Mouse (Mus musculus) liver, embryonic 16.5 days (tissue): ENCODE measurements around the gene E130311K13Rik. TPM values are rescaled to one million over a fixed set of nuclear protein-coding genes. Genes with fewer than 3 reads are reported as not detected.

Experiments used
- ATAC-seq: fragments of 200-750 bp; cut with Nextera tagmentation; 2 replicates; pipeline ENCODE4 v1.8.0; 2017; ENCODE audit warnings: low read depth, mild to moderate bottlenecking, moderate number of reproducible peaks, moderate library complexity
- H3K27ac ChIP-seq: fragments of 300-500 bp; sonication (generic); 2 replicates; pipeline ENCODE4 v1.5.1; 2014; ENCODE audit warnings: mild to moderate bottlenecking, low read length
- H3K27me3 ChIP-seq: fragments of 300-500 bp; sonication (generic); 2 replicates; pipeline ENCODE4 v1.6.1; 2014; ENCODE audit warnings: low read depth, low read length, mixed read lengths; ENCODE audit not compliant: control insufficient read depth, insufficient read depth
- H3K36me3 ChIP-seq: fragments of 300-500 bp; sonication (generic); 2 replicates; pipeline ENCODE4 v1.6.1; 2014; ENCODE audit warnings: mild to moderate bottlenecking; ENCODE audit not compliant: control insufficient read depth, insufficient read depth
- H3K4me1 ChIP-seq: fragments of 300-500 bp; sonication (generic); 2 replicates; pipeline ENCODE4 v1.6.1; 2014; ENCODE audit warnings: low read depth, low read length, mixed read lengths; ENCODE audit not compliant: control insufficient read depth
- H3K4me2 ChIP-seq: fragments of 300-500 bp; sonication (generic); 2 replicates; pipeline ENCODE4 v1.6.1; 2014; ENCODE audit warnings: low read depth, low read length, mixed read lengths
- H3K4me3 ChIP-seq: fragments of 300-500 bp; sonication (generic); 2 replicates; pipeline ENCODE4 v1.5.1; 2014; ENCODE audit warnings: low read depth, mild to moderate bottlenecking, low read length
- H3K9ac ChIP-seq: fragments of 300-500 bp; sonication (generic); 2 replicates; pipeline ENCODE4 v1.6.1; 2014; ENCODE audit warnings: low read depth, low read length
- H3K9me3 ChIP-seq: fragments of 300-500 bp; sonication (generic); replicated peaks from 2 replicates; pipeline ENCODE4 v1.6.1; 2016; ENCODE audit warnings: low read length; ENCODE audit not compliant: control insufficient read depth
- WGBS: fragments of 180-500 bp; shearing (Covaris S2); extraction: QIAGEN DNeasy Blood & Tissue Kit; methylation state at CpG from one replicate; pipeline ENCODE4 v1.1.7; 2014; ENCODE audit not compliant: insufficient replicate concordance; 5-methylcytosine and 5-hydroxymethylcytosine counted together
- polyA plus RNA-seq: library from polyadenylated mRNA; unstranded; fragments of >200 nt; fragmentation: Nextera tagmentation; extraction: Ambion mirVana; gene quantifications from 2 replicates; pipeline ENCODE4 v1.2.1, GENCODE M21; 2015

Gene E130311K13Rik
- polyA plus RNA-seq, 1 experiment from 2014 or later: 1.9 TPM

DNA sequence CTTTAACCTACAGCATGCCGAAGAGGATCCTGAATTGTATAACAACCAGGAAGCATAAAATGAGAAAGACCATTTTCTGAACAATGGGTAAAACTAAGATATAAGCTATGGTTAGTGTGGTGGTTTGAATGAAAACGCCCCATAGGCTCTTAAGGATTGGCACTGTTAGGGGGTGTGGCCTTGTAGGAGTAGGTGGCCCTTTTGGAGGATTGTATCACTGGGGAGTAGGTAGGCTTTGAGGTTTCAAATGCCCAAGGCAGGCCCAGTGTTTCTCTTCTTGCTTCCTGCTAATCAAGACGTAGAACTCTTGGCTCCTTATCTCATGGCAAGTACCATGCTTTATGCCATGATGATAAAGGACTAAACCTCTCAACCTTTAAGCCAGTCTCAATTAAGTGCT lies 20.6 kb upstream of the E130311K13Rik start:
- H3K4me1 ChIP-seq: no peaks in the 10 kb centered on the region
- H3K9me3 ChIP-seq: no peaks in the 10 kb centered on the region
- no peak for ATAC-seq
- WGBS: 53% methylated on average over 3 of the region's 3 CpGs
- H3K4me2 ChIP-seq: no peak overlapping the region
- H3K27ac ChIP-seq: no peak overlapping the region
- no peaks in the 10 kb centered on the region for H3K27me3 ChIP-seq
- no peaks in the 10 kb centered on the region for H3K36me3 ChIP-seq
- no peak overlapping the region for H3K9ac ChIP-seq
- no peak overlapping the region for H3K4me3 ChIP-seq

DNA sequence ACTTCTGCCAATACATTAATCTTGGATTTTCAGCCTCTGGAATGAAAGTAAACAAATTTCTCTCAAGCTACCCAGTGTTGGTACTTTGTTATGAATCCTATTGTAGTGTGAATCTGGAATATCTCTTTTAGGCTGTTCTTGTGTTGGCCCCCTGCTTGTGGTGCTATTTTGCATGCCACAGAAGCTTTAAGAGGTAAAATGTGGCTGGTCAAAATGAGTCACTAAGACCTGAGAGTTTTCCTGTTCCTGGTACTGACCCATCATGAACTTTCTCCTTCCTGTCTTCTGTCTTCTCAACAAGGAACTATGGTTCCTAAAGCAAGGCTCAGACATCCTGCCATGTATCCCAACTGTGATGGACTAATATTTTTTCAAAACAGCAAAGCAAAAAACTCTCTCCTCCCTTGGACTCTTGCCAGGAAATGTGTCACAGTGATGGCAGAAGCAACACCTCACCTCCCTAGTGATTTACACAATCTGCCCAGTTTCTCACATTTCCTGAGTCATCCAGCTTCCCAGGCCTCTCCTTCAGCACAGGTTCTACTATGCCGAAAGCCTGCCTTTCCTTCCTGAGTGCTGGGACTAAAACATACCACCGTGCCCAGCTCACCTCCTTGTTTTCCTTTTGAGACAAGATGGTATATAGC lies 12.1 kb upstream of the E130311K13Rik start:
- 62% methylated on average over 2 of the region's 2 CpGs for WGBS
- Histone ChIP-seq H3K9ac (no peak overlapping the region), H3K4me2 (no peak overlapping the region), H3K4me3 (no peak overlapping the region), H3K9me3 (no peaks in the 10 kb centered on the region), H3K27ac (no peak overlapping the region), H3K27me3 (no peaks in the 10 kb centered on the region), H3K4me1 (no peaks in the 10 kb centered on the region), H3K36me3 (no peaks in the 10 kb centered on the region)
- no peak for ATAC-seq

DNA sequence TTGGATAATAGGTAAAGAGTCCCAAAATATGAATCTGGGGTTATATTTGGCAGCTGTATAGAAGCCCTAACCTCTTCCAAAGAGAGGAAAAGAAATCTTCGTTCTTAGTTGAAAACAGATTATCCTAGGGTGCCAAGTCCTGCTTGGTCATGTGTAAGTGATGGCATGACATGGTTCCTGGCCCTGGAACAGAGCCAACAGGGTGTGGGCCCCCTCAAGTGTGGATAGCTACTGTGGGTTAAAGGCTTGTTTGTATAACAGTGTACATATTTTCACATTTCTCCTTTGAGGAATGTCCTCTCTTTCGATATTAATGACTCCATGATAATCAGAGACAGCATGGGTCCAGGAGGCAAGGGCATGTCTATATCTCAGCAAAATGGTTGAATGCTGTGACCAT lies 9.7 kb upstream of the E130311K13Rik start:
- H3K27ac ChIP-seq: no peak overlapping the region
- no peak overlapping the region for H3K4me3 ChIP-seq
- ATAC-seq: no peak
- no peaks in the 10 kb centered on the region for H3K27me3 ChIP-seq
- no peaks in the 10 kb centered on the region for H3K4me1 ChIP-seq
- no peak overlapping the region for H3K4me2 ChIP-seq
- H3K36me3 ChIP-seq: no peaks in the 10 kb centered on the region
- H3K9me3 ChIP-seq: no peaks in the 10 kb centered on the region
- no peak overlapping the region for H3K9ac ChIP-seq
- 73% methylated on average over 2 of the region's 2 CpGs for WGBS

DNA sequence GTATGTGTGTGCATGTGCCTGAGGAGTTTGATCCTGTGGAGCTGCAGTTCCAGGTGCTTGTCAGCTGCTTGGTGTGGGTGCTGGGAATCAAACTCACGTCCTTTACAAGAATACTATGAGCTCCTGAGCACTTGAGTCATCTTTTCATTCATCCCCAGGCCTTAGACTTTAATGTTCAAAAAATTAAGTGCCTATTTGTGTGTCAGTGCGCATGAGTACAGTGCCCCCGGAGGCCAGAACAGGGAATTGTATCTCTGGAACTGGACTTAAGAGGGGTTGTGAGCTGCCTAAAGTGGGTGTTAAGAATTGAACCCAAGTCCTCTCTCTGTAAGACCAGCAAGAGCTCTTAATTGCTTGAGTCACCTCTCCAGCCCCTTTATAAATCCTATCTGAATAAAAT lies 9.6 kb downstream of the E130311K13Rik start:
- H3K9me3 ChIP-seq: no peaks in the 10 kb centered on the region
- ATAC-seq: no peak
- WGBS: 53% methylated on average over 3 of the region's 3 CpGs
- no peak overlapping the region for H3K27ac ChIP-seq
- H3K27me3 ChIP-seq: no peaks in the 10 kb centered on the region
- no peak overlapping the region for H3K4me2 ChIP-seq
- H3K9ac ChIP-seq: no peak overlapping the region
- H3K4me3 ChIP-seq: no peak overlapping the region
- H3K4me1 ChIP-seq: no peaks in the 10 kb centered on the region
- H3K36me3 ChIP-seq: no peaks in the 10 kb centered on the region

DNA sequence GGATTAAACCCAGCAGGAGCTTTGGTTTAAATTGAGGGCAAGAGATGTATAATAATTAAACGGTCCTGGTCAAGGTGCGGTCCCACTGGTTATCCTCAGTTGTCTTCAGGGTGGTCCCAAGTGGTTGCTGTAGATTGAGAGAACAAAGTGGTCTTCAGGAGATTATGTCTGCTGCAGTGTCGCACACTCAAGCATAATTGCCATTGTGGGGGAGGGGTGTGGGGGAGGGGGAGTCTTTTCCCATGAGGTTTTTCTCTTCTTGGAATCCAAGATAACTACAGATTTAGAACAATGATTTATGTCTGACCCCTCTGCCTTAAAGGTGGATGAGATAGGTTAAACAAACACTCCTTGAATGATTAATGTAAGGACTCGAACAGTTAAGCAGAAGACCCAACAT lies 19.0 kb downstream of the E130311K13Rik start:
- Histone ChIP-seq H3K36me3 (no peaks in the 10 kb centered on the region), H3K4me2 (no peak overlapping the region), H3K4me3 (no peak overlapping the region), H3K9me3 (no peaks in the 10 kb centered on the region), H3K4me1 (no peaks in the 10 kb centered on the region), H3K9ac (no peak overlapping the region), H3K27ac (no peak overlapping the region), H3K27me3 (no peaks in the 10 kb centered on the region)
- no peak for ATAC-seq
- 58% methylated on average over 4 of the region's 4 CpGs for WGBS

DNA sequence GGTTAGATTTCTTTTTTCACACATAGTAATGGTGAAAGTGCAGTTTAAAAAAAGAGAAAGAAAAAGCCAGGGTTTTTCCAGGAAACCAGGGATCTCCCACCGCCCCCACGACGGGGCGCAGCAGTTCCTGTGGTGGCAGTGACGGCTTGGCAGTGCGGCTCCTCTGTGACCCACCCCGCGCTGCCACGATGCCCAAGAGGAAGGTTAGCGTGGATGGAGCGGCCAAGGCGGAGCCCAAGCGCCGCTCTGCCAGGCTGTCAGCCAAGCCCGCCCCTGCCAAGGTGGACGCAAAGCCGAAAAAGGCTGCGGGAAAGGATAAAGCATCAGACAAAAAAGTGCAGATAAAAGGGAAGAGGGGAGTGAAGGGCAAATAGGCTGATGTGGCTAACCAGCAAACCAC lies 24.0 kb downstream of the E130311K13Rik start:
- Histone ChIP-seq H3K27ac (no peak overlapping the region), H3K4me3 (peak overlapping the region; percentile 31), H3K4me2 (peak overlapping the region; percentile 52), H3K4me1 (no peaks in the 10 kb centered on the region), H3K27me3 (peaks cover 2% of the 10 kb centered on the region; the same call in 1 of the 2 replicates), H3K9me3 (no peaks in the 10 kb centered on the region), H3K36me3 (no peaks in the 10 kb centered on the region), H3K9ac (no peak overlapping the region)
- no peak for ATAC-seq
- 3% methylated on average over 18 of the region's 18 CpGs for WGBS

DNA sequence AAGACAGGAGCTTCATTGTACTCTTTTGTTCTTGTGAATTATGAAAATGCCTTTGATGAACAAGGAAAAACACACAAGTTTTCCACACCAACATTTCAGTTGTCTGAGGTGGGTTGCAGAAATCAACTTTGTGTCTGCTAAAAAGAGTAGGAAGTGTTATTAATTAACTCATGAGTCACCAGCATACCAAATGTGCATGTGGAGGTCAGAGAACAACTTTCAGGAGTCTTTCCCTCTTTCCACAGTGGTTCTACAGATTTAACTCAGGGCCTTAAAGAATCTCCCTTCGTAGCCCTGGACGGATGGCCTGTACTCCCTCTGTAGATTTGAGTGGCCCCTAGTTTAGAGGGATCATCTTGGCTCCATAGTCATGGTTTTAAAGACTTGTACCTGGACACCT lies 25.1 kb downstream of the E130311K13Rik start:
- no peak overlapping the region for H3K27ac ChIP-seq
- H3K27me3 ChIP-seq: peaks cover 13% of the 10 kb centered on the region
- WGBS: 40% methylated on average over 2 of the region's 2 CpGs
- H3K9me3 ChIP-seq: no peaks in the 10 kb centered on the region
- H3K4me3 ChIP-seq: no peak overlapping the region
- H3K9ac ChIP-seq: no peak overlapping the region
- H3K4me2 ChIP-seq: no peak overlapping the region
- no peaks in the 10 kb centered on the region for H3K4me1 ChIP-seq
- H3K36me3 ChIP-seq: no peaks in the 10 kb centered on the region
- ATAC-seq: no peak

DNA sequence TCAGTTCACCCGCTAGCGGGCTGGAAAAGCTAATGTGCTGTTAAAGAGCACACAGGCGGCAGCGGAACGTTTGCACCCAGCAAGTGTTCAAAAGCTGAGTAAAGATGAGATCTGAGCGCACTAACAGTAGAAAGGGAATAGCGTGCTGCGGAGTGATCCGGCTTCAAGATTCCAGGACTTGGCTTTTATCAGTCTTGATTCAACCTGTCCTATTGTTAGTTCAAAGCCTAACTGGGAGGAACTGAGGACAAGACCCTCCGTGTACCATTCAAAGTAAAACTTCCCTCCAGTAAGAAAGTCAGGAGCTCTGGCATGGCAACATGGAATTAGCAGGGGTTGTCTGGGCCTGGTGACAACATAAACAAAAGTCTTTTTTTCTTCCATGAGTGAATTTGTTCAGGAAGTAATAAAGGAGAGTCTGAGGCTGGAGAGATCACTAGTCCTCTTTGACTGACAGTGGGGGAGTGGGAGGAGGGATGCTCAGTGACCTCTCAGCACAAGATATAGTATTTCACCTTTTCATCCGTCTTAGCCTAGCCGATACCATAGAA lies 29.2 kb downstream of the E130311K13Rik start:
- Histone ChIP-seq H3K36me3 (no peaks in the 10 kb centered on the region), H3K27me3 (peaks cover 25% of the 10 kb centered on the region), H3K4me3 (no peak overlapping the region), H3K4me2 (peak overlapping the region; percentile 80), H3K9ac (no peak overlapping the region), H3K27ac (no peak overlapping the region), H3K4me1 (no peaks in the 10 kb centered on the region), H3K9me3 (no peaks in the 10 kb centered on the region)
- ATAC-seq: no peak
- 9% methylated on average over 12 of the region's 12 CpGs for WGBS

DNA sequence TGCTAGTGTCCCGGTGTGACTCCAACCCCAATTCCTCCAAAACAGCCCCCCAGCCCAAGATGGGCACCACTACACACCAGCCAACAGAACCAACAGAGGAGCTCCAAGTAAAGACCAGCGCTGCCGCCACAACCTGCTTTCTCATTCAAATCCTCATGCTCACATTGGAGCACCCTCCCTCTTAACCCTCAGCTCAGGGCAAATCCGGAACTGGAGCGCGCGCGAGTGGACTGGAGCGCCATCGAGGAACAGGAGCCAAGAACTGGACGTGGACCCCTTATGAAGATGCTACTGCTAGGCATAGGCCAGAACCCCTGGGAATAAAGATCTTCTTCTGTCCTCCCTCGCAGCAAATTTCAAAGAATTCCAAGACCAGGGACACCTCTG lies 30.0 kb downstream of the E130311K13Rik start, which contains the start of gene Plch1:
Plch1 (minus strand) TSS at position 164 of the 387 bp plus-strand sequence.
- Histone ChIP-seq H3K4me3 (peak within 1 kb of the TSS; percentile 54), H3K4me1 (no peaks in the 10 kb centered on the region), H3K27me3 (peaks cover 25% of the 10 kb centered on the region), H3K9me3 (no peaks in the 10 kb centered on the region), H3K36me3 (no peaks in the 10 kb centered on the region), H3K27ac (no peak within 1 kb of the TSS), H3K9ac (no peak within 1 kb of the TSS; the same call in 1 of the 2 replicates), H3K4me2 (peak within 1 kb of the TSS; percentile 80)
- WGBS: 0% methylated on average over 12 of the region's 12 CpGs
- ATAC-seq: no peak
